Mouse (Mus musculus) bone marrow macrophage, adult 2 months (primary cell): ENCODE data around the gene Ppy. TPM values are rescaled to one million over a fixed set of nuclear protein-coding genes. Genes with fewer than 3 reads are reported as not detected.

Experiments used
- H3K27ac ChIP-seq: 2 replicates; pipeline ENCODE4 v1.5.1; 2012; ENCODE audit warnings: low read depth, low read length; ENCODE audit not compliant: insufficient read depth
- H3K4me1 ChIP-seq: 2 replicates; pipeline ENCODE4 v1.6.1; 2012; ENCODE audit warnings: low read length; ENCODE audit not compliant: control insufficient read depth, insufficient read depth
- H3K4me3 ChIP-seq: 2 replicates; pipeline ENCODE4 v1.5.1; 2012; ENCODE audit warnings: mild to moderate bottlenecking, low read length, moderate library complexity; ENCODE audit not compliant: insufficient read depth
- CTCF ChIP-seq: IDR thresholded peaks from 2 replicates; pipeline ENCODE4 v1.5.1; 2012; ENCODE audit warnings: low read depth, mild to moderate bottlenecking, low read length, moderate library complexity
- POLR2A ChIP-seq: IDR thresholded peaks from 2 replicates; pipeline ENCODE4 v1.6.1; 2012; ENCODE audit warnings: mild to moderate bottlenecking, low read depth, low read length, borderline replicate concordance
- polyA plus RNA-seq: library from polyadenylated mRNA; stranded (reverse); fragments of >200 nt; gene quantifications from 2 replicates; pipeline ENCODE4 v1.2.4, GENCODE M21; 2012; ENCODE audit not compliant: missing spikeins, insufficient read depth, insufficient read length

Gene Ppy
- polyA plus RNA-seq, 1 experiment = not detected

- no peaks in the 10 kb centered on the region for H3K4me1 ChIP-seq
- no peak overlapping the region for H3K4me3 ChIP-seq
- H3K27ac ChIP-seq = no peak overlapping the region
- TF ChIP-seq POLR2A (no peak), CTCF (no peak)
Observed at GRCm38 (mm10) chr11:102072729-102073128, 28.4 kb downstream of the Ppy start.

- Histone ChIP-seq H3K27ac (no peak overlapping the region), H3K4me1 (no peaks in the 10 kb centered on the region), H3K4me3 (no peak overlapping the region)
- TF ChIP-seq POLR2A = no peak
- TF ChIP-seq CTCF = no peak
Observed at GRCm38 (mm10) chr11:102070426-102070825, 30.7 kb downstream of the Ppy start.

DNA sequence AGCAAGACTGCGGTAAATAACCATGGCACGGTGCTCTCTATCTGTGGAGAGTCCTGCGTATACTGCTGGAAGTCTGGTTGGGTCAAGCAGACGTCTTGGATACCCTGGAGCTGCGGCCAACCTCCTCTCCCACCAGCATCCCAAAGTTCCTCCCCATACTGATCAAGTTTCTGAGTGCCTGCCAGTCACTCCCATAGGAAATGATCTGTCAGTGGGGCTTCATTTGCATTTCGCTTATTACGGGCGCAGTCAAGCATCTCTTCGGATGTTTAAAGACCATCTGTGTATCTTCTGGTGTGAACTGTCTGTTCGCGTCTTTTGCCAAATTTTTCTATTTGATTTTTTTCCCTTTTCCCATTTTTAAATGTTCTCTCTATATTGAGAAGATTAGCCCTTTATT is 31.5 kb downstream of the Ppy start:
- Histone ChIP-seq H3K4me3 (no peak overlapping the region), H3K27ac (no peak overlapping the region), H3K4me1 (no peaks in the 10 kb centered on the region)
- TF ChIP-seq POLR2A = no peak
- no peak for TF ChIP-seq CTCF

DNA sequence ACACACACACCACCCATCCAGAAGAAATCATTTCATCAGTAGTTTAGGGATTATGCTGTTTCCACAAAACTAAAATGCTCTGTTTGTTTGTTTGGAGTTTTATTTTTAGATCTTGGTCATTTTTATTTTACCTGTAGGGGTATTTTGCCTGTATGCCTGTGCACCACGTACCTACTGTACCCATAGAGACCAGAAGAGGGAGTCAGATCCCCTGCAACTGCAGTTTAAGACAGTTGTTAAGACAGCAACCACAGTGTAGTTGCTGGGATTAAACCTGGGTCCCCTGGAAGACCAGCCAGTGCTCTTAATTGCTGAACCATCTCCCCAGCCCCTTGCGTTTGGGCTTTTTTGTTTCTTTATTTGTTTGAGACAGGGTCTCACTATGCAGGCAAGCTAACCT is 32.1 kb downstream of the Ppy start:
- Histone ChIP-seq H3K27ac (no peak overlapping the region), H3K4me3 (no peak overlapping the region), H3K4me1 (no peaks in the 10 kb centered on the region)
- TF ChIP-seq CTCF = no peak
- TF ChIP-seq POLR2A = no peak

DNA sequence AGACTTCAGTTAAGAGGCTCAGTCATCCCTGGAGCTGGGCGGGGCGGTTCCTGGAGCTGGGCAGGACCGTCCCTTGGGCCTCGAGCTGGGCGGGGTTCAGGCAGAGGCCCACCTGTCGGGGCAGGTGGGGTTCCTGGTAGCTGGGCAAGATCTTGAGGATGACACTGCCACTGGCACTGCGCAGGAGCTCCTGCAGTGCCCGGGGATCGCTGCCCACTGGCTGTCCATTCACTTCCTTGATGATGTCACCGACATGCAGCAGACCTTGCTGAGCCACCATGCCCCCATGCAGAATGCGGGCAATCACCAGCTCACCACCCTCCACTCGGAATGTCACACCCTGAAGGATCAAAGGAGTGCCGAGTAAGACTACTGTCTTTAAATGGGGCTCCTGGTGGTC is 38.0 kb downstream of the Ppy start:
- H3K4me3 ChIP-seq = no peak overlapping the region
- no peaks in the 10 kb centered on the region for H3K4me1 ChIP-seq
- no peak overlapping the region for H3K27ac ChIP-seq
- TF ChIP-seq POLR2A (no peak), CTCF (no peak)

- TF ChIP-seq POLR2A = no peak
- no peak for TF ChIP-seq CTCF
- H3K27ac ChIP-seq = no peak overlapping the region
Observed at GRCm38 (mm10) chr11:102061941-102062473, 39.1 kb downstream of the Ppy start.

DNA sequence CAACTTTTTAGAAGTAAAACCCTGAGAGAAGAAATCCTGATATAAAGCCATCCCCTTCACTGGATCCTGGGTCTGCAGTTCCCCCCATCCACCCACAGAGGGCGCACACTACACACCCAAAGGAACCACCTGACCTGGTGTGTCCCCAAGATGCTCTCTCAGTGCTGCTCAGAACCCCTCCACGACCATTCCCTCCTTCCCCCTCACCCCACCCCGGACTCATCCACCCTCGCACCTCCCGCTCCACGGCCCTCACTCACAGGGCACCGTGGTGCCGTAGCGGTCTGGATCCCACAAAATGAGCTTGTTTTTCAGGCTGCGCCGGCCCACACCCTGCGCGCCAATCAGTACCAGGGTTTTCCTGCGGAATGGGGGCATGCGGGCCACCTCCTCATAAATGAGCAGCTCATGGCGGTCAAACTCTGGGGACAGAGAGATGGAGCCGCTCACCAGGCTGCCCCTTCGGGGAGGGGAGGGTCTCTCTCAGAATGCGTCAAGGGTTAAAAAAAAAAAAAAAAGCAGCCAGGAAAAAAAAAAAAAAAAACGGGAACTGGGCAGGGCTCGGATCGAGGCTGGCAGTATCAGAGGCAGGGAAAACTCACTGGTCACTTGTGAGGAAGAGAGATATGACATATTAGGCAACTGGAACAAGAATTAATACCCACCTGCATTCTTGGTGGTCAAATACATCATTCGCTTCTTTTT is 39.7 kb downstream of the Ppy start:
- Histone ChIP-seq H3K4me3 (peak overlapping the region; percentile 57), H3K27ac (no peak overlapping the region), H3K4me1 (no peaks in the 10 kb centered on the region)
- TF ChIP-seq CTCF (peak; percentile 64), POLR2A (no peak)

More at GRCm38 (mm10) chr11:102061941-102062473, 39.1 kb downstream of the Ppy start:
- Histone ChIP-seq H3K4me3 (no peak overlapping the region), H3K4me1 (no peaks in the 10 kb centered on the region)

DNA sequence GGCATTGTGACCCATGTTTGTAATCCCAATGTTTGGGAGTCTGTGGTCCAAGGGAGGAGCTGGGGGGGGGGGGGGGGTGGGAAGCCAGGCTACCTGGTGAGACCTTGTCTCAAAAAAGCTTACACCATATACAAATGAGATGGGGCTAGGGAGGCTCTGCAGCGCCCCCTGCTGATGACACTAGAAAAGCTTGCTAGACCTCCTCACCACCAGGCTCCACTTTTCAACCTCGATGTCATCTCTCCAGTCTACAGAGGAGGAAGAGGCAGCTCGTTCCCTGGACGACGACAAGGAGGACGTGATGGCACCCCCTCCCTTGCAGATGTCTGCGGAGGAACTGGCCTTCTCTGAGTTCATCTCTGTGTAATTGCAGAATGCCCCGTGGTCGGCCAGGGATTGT is 47.3 kb downstream of the Ppy start:
- no peak for TF ChIP-seq POLR2A
- TF ChIP-seq CTCF = no peak
- Histone ChIP-seq H3K4me3 (no peak overlapping the region), H3K27ac (no peak overlapping the region), H3K4me1 (no peaks in the 10 kb centered on the region)

DNA sequence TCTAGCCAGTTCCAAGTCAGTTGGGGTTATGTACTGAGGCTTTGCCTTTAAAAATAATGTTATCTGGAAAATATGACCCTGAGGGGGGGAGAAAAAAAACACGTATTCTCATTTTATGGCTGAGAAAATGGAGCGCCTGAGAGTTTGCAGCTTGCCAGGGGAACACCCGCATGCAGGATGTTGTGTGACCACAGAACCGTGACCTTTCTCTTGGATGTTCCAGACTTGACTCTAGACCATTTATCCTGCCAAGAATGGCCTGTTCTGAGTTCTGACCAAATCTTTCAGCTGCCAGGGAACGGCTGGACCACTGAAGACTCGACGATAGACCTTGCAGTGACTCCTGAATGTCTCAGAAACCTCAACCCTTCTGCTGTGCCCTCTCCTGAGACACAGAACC is 47.9 kb downstream of the Ppy start:
- TF ChIP-seq POLR2A = no peak
- TF ChIP-seq CTCF = no peak

DNA sequence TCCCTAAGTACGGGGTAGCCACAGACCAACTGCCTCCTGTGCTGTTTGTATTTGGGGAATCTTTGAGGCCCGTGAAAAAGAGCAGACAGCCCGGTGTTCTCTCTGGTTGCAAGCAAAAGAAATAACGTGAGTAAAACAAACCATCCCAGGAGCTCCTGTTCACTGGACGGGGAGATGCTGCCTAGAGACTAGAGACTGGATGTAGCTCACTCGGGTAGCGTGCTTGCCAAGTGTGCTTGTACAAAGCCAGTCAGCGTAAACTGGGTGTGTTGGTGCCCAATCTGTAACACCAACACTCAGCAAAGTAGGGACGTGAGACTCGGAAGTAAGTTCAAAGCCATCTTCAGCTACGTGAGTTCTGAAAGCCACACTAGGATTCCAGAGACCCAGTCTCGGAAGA is 48.4 kb downstream of the Ppy start:
- Histone ChIP-seq H3K4me1 (no peaks in the 10 kb centered on the region), H3K4me3 (no peak overlapping the region), H3K27ac (no peak overlapping the region)
- TF ChIP-seq POLR2A = no peak
- no peak for TF ChIP-seq CTCF

More for the DNA sequence above, 47.9 kb downstream of the Ppy start:
- H3K4me3 ChIP-seq = no peak overlapping the region
- H3K27ac ChIP-seq = no peak overlapping the region
- H3K4me1 ChIP-seq = no peaks in the 10 kb centered on the region

DNA sequence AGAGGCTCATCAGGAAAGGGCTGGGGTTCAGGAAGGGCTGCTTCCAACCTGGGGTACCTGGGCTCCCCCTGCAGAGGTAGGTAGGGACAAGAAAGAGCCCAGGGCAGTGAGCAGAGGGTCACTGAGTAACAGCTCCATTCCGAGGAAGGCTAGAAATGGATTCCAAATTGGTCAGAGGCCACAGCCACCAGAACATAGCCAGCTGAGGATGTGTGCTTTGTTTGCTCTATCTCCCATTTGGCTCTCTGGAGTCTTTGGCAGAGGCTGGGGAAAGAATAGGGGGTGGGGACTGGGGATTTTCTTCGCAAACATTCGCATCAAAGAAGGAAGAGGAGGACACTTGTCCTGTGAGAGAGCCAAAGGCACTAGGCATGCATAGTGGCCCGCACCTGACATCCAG is 49.2 kb downstream of the Ppy start:
- Histone ChIP-seq H3K27ac (no peak overlapping the region), H3K4me3 (no peak overlapping the region)
- TF ChIP-seq POLR2A (no peak), CTCF (no peak)

More for the DNA sequence above, 49.2 kb downstream of the Ppy start:
- H3K4me1 ChIP-seq = no peaks in the 10 kb centered on the region
